Mouse (Mus musculus) olfactory bulb, adult 2 months (tissue): ENCODE data around the gene Reep3.

Source experiments
- CTCF ChIP-seq: fragments of 200-500 bp; IDR thresholded peaks from 2 replicates; pipeline ENCODE4 v1.5.1; 2012; ENCODE audit warnings: low read depth, mild to moderate bottlenecking, low read length, moderate library complexity; ENCODE audit not compliant: insufficient read depth
- POLR2A ChIP-seq: fragments of 200-500 bp; IDR thresholded peaks from 2 replicates; pipeline ENCODE4 v1.6.1; 2012; ENCODE audit warnings: mild to moderate bottlenecking, low read depth, low read length, moderate library complexity; ENCODE audit not compliant: insufficient read depth

DNA sequence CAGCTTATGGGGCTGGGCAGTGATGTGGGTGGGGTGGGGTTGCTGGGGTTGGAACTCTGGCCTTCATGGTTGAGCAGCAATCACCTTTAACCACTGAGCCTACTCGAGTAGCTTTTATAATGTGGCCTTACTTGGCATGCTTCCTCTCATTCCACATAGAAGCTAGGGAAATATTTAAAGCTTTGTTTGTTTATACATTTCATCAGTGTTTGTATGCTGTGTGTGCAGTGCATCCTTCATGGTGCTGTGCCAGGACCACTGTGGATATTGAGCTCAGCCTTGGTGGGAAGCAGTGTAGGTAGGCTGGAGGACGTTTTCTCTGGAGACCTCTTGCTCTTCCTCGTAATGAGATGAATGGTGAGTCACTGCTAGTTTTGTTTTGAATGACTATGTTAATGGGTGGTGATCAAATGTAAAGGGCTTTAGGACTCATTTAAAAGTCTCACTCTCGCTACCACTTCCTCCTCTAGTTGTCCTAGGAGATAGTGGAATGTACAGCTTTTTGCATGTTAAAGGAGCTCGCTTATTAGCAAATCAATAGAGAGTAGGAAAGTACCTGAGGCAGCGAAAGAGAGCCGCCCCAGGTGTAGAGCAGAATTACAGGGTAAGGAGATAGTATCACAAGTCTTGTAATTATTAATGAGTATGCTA is 3.4 kb upstream of the Reep3 start:
- TF ChIP-seq POLR2A (no peak), CTCF (no peak)
